Mouse (Mus musculus) gastrocnemius, postnatal 36 days (tissue): Measurements from ENCODE around the gene 0610040J01Rik. TPM values are rescaled to one million over a fixed set of nuclear protein-coding genes. Genes with fewer than 3 reads are reported as not detected.

ENCODE experiments used
- DNase-seq, 2 experiments: peaks; one replicate each; pipeline ENCODE4 v3.0.0; 2022
- intact Hi-C: fragments of 180-260 bp; cut with DNase I; formaldehyde crosslinking; loops from one replicate; pipeline ENCODE4 v1.15.1; 2025
- long read RNA-seq, 2 experiments: library from polyadenylated mRNA; stranded (forward); transcript quantifications; one replicate each; pipeline ENCODE4 v2.0.0; 2021
- total RNA-seq, 2 experiments: library from RNA; stranded (reverse); gene quantifications; 2 replicates each; pipeline ENCODE4 v1.2.3; 2021

0610040J01Rik gene
- 1 to 10 TPM; 3.9 to 9.5 TPM for total RNA-seq
- long read RNA-seq, experiment 1, transcript 0610040J01Rik-201 (4 exons, 2,008 nt) = major isoform, 10 of 18 reads
- long read RNA-seq, experiment 1, partial matches to known transcripts = 4 of 18 reads
- long read RNA-seq, experiment 1, other reads (novel, unspliced or antisense) = 4 of 18 reads
- long read RNA-seq, experiment 2, partial matches to known transcripts = 0 of 4 reads
- long read RNA-seq, experiment 2, other reads (novel, unspliced or antisense) = 1 of 4 reads

DNA sequence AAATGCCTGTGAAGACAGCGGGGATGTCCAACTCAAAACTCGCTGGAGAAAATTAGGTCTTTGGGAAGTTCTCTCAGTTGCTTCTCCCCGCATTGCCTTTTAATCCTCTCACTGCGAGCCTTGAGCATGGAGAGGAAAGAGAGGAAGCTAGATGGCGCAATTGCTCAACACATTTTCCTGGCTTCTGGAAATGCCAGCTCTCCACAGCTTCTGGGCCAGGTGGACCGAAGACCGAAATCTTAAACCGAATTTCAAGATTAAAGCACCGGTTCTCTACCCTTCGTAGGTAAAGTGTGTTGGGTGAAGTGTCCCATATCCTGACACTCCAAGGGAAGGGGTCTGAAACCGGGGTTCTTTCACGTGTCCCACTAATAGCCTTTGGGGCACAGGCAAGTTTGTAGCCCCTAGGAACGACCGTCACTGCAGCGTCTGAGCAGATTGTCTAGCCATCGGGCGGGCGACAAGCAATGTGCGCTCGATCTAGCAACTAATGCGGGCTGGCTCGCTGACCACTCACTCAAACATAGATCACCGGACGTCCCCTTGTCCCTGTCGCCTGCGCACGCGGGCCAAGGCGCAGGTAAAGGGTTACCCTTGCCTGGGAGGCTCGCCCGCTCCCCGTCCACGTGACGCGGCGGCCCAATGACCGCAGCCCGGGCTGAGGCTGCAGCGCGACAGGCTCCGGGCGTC is at the start of gene 0610040J01Rik:
0610040J01Rik (plus strand) TSS at position 545 of the 690 bp plus-strand sequence.
- DNase-seq = peak; percentile 30 to 62
- intact Hi-C loops = loop anchor here (1.0 to 10.0 kb wide), 3 partner anchors 74 to 713 kb away; no protein-coding TSS in a partner anchor

GRCm38 (mm10) chr5:63765886-63766285 is 46.3 kb upstream of the 0610040J01Rik start:
- intact Hi-C loops = no loop called here
- DNase-seq = no peak

DNA sequence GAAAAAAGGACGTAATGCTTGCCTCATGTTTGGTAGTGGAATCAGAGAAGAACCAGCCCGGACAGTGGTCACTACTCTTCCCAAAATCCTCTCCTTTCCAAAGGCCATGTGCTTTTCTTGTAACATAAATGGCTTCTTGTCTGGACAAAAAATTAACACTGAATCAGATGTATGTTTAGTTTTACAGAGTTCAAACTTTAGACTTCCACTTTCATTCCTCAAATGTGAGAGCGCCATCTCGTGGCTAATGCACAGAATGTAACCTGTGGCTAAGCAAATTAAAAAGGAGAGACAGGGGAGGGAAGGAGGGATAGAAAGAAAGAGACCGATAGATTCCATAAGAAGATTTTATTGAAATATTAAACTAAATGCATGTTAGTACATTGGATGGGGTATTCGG is 45.4 kb upstream of the 0610040J01Rik start:
- no peak for DNase-seq
- intact Hi-C loops = no loop called here

DNA sequence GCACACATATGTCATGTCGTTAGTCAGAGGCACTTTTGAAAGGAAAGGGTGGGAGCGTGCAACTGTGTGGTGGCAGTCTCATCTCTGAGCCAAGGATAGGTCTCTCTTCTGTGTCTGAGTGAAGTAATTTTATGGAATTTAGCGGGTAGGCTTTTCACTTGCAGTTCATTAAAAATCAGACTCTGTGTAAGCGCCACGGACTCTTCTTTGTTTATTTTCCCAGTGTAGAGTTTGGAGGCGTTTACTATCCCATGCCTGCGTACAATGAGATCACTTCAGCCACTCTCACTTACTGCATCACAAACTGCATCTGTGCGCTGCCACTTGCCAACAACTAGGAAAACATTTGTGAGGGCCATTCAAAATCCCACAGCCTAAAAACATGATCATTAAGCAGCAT is 44.7 kb upstream of the 0610040J01Rik start:
- intact Hi-C loops = no loop called here
- no peak for DNase-seq

DNA sequence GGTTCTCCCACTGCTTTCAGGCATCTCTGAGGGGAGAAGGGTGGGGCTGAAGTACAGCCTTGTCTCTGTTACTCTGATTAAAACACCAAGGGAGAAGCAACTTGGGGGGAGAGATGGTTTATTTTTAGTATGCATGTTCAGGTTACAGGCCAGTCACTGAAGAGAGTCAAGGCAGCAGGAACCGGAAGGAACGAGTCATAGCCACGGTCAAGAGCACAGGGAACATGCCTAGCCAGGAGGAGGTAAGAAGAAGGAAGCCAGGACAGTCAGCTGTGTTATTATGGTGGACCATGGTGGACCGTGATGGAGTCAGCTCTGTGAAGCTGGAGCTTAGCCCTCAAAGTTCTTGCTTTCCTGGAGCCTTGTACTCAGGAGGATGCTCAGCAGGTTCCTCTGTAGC is 43.9 kb upstream of the 0610040J01Rik start:
- DNase-seq = no peak
- intact Hi-C loops = no loop called here

GRCm38 (mm10) chr5:63772971-63773370 is 39.2 kb upstream of the 0610040J01Rik start:
- intact Hi-C loops = no loop called here
- DNase-seq = no peak

- intact Hi-C loops = no loop called here
- DNase-seq = no peak
Observed at GRCm38 (mm10) chr5:63773603-63774002, 38.6 kb upstream of the 0610040J01Rik start.

DNA sequence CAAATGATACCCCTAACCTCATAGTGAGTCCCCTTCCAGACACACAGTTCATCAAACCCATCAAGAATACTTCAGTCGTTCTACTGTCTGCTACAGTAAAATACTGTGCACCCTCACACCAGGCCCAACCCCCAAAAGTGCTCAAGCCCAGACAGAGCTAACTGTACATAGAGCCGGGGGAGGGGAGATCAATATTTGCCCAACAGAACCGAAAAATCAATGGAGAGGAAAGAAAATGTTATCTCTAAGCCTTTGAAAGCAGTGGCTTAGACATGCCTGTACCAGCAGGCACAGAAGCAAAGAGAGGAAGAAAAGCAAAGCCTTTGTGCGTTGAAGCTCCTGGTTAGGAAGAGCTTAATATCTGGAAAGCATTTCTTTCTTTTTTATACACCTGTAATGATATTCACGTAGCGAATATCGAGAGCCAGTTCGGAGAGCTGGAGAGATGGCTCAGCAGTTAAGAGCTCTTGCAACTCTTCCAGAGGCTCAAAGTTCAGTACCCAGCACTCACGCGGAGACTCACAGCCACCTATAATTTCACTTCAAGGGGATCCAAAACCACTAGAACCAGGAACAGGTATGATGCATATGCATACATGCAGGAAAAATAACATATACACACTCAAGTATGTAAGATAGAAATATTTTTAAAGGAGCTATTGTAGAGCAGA is 23.9 kb upstream of the 0610040J01Rik start:
- intact Hi-C loops = no loop called here

GRCm38 (mm10) chr5:63812509-63812865 is 324 bp downstream of the 0610040J01Rik start:
- DNase-seq = no peak
- intact Hi-C loops = loop anchor here (1.0 to 10.0 kb wide), 3 partner anchors 74 to 712 kb away; no protein-coding TSS in a partner anchor

More for the DNA sequence above, 23.9 kb upstream of the 0610040J01Rik start:
- no peak for DNase-seq

DNA sequence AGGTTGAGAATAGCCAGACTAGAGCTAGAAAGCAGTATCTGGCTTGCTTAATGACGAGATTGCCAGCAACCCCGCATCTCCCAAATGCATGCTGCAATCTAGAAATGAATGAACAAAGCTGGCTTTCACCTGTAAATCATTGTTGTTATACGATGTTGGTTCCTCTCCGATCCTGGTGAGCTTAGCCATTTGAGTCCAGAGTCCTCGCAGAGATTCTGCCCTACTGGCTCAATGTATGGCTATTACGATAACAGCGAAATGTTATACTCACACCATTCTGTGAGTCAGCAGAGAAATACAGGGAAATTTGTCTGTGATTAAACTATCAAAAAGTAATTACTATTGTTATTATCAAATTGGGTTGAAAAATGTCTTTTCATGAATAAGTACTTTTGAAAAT is 4.5 kb downstream of the 0610040J01Rik start:
- DNase-seq = no peak
- intact Hi-C loops = loop anchor here (10.0 kb wide), 2 partner anchors 248 to 708 kb away; no protein-coding TSS in a partner anchor

DNA sequence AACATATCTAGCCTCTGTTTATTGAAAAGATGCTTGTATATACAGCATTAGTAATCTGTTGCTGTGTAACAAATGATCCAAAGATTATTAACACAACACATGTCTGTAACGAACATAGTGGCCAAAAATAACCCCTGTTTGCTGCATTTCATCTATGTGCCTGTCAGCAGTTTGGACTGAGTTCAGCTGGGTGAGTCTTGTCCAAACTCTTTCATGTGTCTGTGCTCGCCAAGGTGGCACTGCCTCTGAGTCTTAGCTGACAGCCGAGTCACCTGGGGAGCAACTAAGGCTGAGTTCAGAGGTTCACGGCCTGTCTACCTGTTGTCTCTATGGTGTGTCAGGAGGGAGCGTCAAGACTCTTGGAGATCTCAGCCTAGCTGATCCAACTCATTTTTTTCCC is 5.1 kb downstream of the 0610040J01Rik start:
- no peak for DNase-seq
- intact Hi-C loops = loop anchor here (10.0 kb wide), 2 partner anchors 248 to 708 kb away; no protein-coding TSS in a partner anchor

DNA sequence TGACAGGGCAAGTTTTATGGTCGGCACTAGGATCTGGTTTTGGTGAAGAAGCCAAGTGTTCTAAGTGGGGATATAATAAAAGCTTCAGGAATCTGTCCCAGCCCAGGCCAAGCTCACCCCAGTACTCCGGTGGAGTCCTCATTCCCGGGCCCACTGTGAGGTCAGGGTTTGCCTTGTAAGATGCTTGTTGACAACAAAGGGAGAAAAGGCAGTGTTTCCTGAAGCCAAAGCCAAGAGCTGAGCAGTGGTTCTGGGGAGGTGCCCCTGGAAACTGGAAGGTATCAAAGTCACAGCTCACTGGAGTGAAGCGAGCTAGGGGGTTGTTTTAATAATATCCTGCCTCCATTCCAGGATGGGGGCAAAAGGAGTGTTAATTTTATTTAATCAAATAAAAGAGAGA is 6.8 kb downstream of the 0610040J01Rik start:
- intact Hi-C loops = loop anchor here (10.0 kb wide), 2 partner anchors 246 to 706 kb away; no protein-coding TSS in a partner anchor
- DNase-seq = no peak

DNA sequence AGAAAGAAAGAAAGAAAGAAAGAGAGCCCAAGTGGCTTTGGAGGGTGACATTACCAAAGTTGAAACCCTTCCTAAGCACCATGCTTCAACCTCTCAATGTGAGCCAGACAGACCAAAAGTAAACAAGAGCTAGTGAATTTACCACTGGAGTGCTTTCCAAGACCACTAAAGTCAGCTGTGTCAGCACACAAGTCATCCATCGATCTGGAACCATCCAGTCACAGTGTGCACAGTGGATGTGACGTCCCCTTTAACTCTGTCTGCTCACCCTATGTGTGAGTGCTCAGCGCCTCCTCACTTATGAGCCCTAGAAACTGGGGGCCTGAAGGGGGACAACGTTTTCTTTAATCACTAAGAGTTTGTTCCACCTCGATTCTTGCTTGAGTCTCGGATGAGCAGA is 7.4 kb downstream of the 0610040J01Rik start:
- no peak for DNase-seq
- intact Hi-C loops = loop anchor here (10.0 kb wide), 2 partner anchors 245 to 705 kb away; no protein-coding TSS in a partner anchor

DNA sequence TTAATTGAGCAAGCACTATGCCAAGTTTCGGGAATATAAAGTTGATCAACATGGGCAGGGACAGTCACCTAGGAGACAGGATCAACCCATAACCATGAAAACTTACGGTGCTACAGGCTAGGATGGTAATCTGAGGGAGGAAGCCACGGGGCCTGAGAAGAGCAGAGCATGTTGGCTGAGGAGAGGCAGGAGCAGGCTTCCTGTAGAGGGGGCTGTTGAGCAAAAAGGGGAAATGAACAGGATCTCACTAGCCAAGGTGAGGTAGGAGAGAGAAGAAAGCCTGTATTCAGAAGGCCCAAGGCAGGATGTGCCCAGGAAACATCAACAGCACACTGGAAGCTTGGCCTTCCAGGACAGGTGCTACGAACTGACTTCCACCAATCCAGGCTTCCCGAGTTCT is 9.0 kb downstream of the 0610040J01Rik start:
- intact Hi-C loops = no loop called here
- DNase-seq = no peak

- intact Hi-C loops = no loop called here
- no peak for DNase-seq
Observed at GRCm38 (mm10) chr5:63821860-63822259, 9.7 kb downstream of the 0610040J01Rik start.

- intact Hi-C loops = no loop called here
- no peak for DNase-seq
Observed at GRCm38 (mm10) chr5:63823362-63824332, 11.5 kb downstream of the 0610040J01Rik start.

GRCm38 (mm10) chr5:63824599-63825350 is 12.6 kb downstream of the 0610040J01Rik start:
- intact Hi-C loops = no loop called here

GRCm38 (mm10) chr5:63825881-63826280 is 13.7 kb downstream of the 0610040J01Rik start:
- DNase-seq = no peak
- intact Hi-C loops = no loop called here

More at GRCm38 (mm10) chr5:63824599-63825350, 12.6 kb downstream of the 0610040J01Rik start:
- DNase-seq = no peak

GRCm38 (mm10) chr5:63827006-63827405 is 14.8 kb downstream of the 0610040J01Rik start:
- no peak for DNase-seq
- intact Hi-C loops = no loop called here
